Mouse (Mus musculus) CH12.LX (cell line): ENCODE results near the gene Pklr. TPM values are rescaled to one million over a fixed set of nuclear protein-coding genes. Genes with fewer than 3 reads are reported as not detected.

Source experiments
- DNase-seq: peaks from one replicate; pipeline ENCODE4 v3.0.0-alpha.2; 2013; ENCODE audit errors: extremely low read depth
- H3K27ac ChIP-seq: 2 replicates; pipeline ENCODE4 v1.5.1; 2012; ENCODE audit warnings: low read depth, mild to moderate bottlenecking, control low read depth, moderate library complexity; ENCODE audit not compliant: insufficient read depth
- H3K27me3 ChIP-seq: replicated peaks from 2 replicates; pipeline ENCODE3; 2012; ENCODE audit warnings: inconsistent platforms
- H3K36me3 ChIP-seq, 2 experiments: replicated peaks in 1 of 2; 2 replicates each; pipeline versions ENCODE3 to v1.6.1; 2012; ENCODE audit warnings: inconsistent platforms in 1 of 2, low read length in 1 of 2, mild to moderate bottlenecking in 1 of 2, mixed read lengths in 1 of 2, moderate library complexity in 1 of 2; ENCODE audit not compliant: control insufficient read depth in 1 of 2, insufficient read depth in 1 of 2
- H3K4me1 ChIP-seq, 2 experiments: 2 replicates each; pipeline ENCODE4 v1.6.1; 2012; ENCODE audit warnings: inconsistent platforms in 1 of 2, moderate library complexity in 1 of 2; ENCODE audit not compliant: insufficient read depth in 2 of 2, control insufficient read depth in 1 of 2
- H3K4me2 ChIP-seq: 2 replicates; pipeline ENCODE4 v1.6.1; 2012; ENCODE audit warnings: low read depth, mild to moderate bottlenecking, control low read depth; ENCODE audit not compliant: poor library complexity, insufficient read depth, severe bottlenecking
- H3K4me3 ChIP-seq, 3 experiments: fragments of 150-350 bp in 1 of 3; sonication (generic) in 1 of 3; replicated peaks in 1 of 3; 2 replicates each; pipeline versions ENCODE3 to v1.5.1; 2011 to 2012; ENCODE audit warnings: low read depth in 2 of 3, low read length in 2 of 3, mild to moderate bottlenecking in 2 of 3, moderate library complexity in 2 of 3, control low read depth in 1 of 3, improper control_type of control experiment in 1 of 3, inconsistent platforms in 1 of 3, mixed read lengths in 1 of 3; ENCODE audit not compliant: poor library complexity in 1 of 3
- H3K79me2 ChIP-seq: replicated peaks from 2 replicates; pipeline ENCODE4 v1.6.1; 2012; ENCODE audit warnings: mild to moderate bottlenecking, moderate library complexity; ENCODE audit not compliant: control insufficient read depth, poor library complexity, insufficient read depth, severe bottlenecking; ENCODE audit errors: extremely low read depth
- H3K9ac ChIP-seq: 2 replicates; pipeline ENCODE4 v1.6.1; 2012; ENCODE audit warnings: low read depth, mild to moderate bottlenecking, control low read depth, moderate library complexity; ENCODE audit not compliant: insufficient read depth
- H3K9me3 ChIP-seq: replicated peaks from 2 replicates; pipeline ENCODE3; 2012; ENCODE audit warnings: low read length, inconsistent platforms, mixed read lengths
- CHD1 ChIP-seq: IDR thresholded peaks from 2 replicates; pipeline ENCODE4 v1.6.1; 2012; ENCODE audit warnings: low read depth, low read length, improper control_type of control experiment, inconsistent platforms
- CHD2 ChIP-seq: IDR thresholded peaks from 2 replicates; pipeline ENCODE4 v1.6.1; 2011; ENCODE audit warnings: low read length, improper control_type of control experiment
- EP300 ChIP-seq: IDR thresholded peaks from 2 replicates; pipeline ENCODE4 v1.6.1; 2011; ENCODE audit warnings: low read length, improper control_type of control experiment
- ETS1 ChIP-seq: conservative IDR thresholded peaks from 2 replicates; pipeline ENCODE4 v1.6.1; 2012; ENCODE audit warnings: low read depth, mild to moderate bottlenecking, inconsistent platforms, low read length, improper control_type of control experiment, moderate library complexity
- GABPA ChIP-seq: IDR thresholded peaks from 2 replicates; pipeline ENCODE4 v1.6.1; 2012; ENCODE audit warnings: low read depth, low read length, improper control_type of control experiment, inconsistent platforms; ENCODE audit not compliant: insufficient replicate concordance
- IRF4 ChIP-seq: IDR thresholded peaks from 2 replicates; pipeline ENCODE4 v1.6.1; 2014; ENCODE audit warnings: low read depth, mild to moderate bottlenecking, inconsistent platforms, low read length, improper control_type of control experiment
- KAT2A ChIP-seq: IDR thresholded peaks from 2 replicates; pipeline ENCODE4 v1.6.1; 2012; ENCODE audit warnings: low read length, improper control_type of control experiment, inconsistent platforms; ENCODE audit not compliant: insufficient replicate concordance
- MAX ChIP-seq: IDR thresholded peaks from 2 replicates; pipeline ENCODE4 v1.6.1; 2011; ENCODE audit warnings: low read length, improper control_type of control experiment
- MXI1 ChIP-seq: IDR thresholded peaks from 2 replicates; pipeline ENCODE4 v1.6.1; 2011; ENCODE audit warnings: mild to moderate bottlenecking, low read depth, low read length, improper control_type of control experiment
- MYC ChIP-seq: IDR thresholded peaks from 2 replicates; pipeline ENCODE4 v1.6.1; 2011; ENCODE audit warnings: low read depth, mild to moderate bottlenecking, improper control_type of control experiment, low read length
- NELFE ChIP-seq: IDR thresholded peaks from 2 replicates; pipeline ENCODE4 v1.6.1; 2011; ENCODE audit warnings: low read depth, low read length, improper control_type of control experiment
- NRF1 ChIP-seq: IDR thresholded peaks from 2 replicates; pipeline ENCODE4 v1.6.1; 2014; ENCODE audit warnings: low read depth, mild to moderate bottlenecking, inconsistent platforms, low read length, improper control_type of control experiment, moderate library complexity
- POLR2AphosphoS2 ChIP-seq: IDR thresholded peaks from 2 replicates; pipeline ENCODE4 v1.6.1; 2011; ENCODE audit warnings: low read depth, low read length, improper control_type of control experiment
- RAD21 ChIP-seq: IDR thresholded peaks from 2 replicates; pipeline ENCODE4 v1.6.1; 2011; ENCODE audit warnings: low read depth, mild to moderate bottlenecking, low read length, improper control_type of control experiment, moderate library complexity
- RCOR1 ChIP-seq: conservative IDR thresholded peaks from 2 replicates; pipeline ENCODE4 v1.6.1; 2012; ENCODE audit warnings: low read depth, mild to moderate bottlenecking, inconsistent platforms, low read length, improper control_type of control experiment
- TBP ChIP-seq: conservative IDR thresholded peaks from 2 replicates; pipeline ENCODE4 v1.6.1; 2011; ENCODE audit warnings: low read depth, low read length, improper control_type of control experiment
- UBTF ChIP-seq: IDR thresholded peaks from 2 replicates; pipeline ENCODE4 v1.6.1; 2012; ENCODE audit warnings: low read depth, mild to moderate bottlenecking, inconsistent platforms, low read length, improper control_type of control experiment, moderate library complexity
- USF2 ChIP-seq: conservative IDR thresholded peaks from 2 replicates; pipeline ENCODE4 v1.6.1; 2011; ENCODE audit warnings: low read depth, low read length, improper control_type of control experiment
- ZC3H11A ChIP-seq: IDR thresholded peaks from 2 replicates; pipeline ENCODE4 v1.6.1; 2012; ENCODE audit warnings: low read depth, mild to moderate bottlenecking, inconsistent platforms, low read length, improper control_type of control experiment
- ZKSCAN1 ChIP-seq: IDR thresholded peaks from 2 replicates; pipeline ENCODE4 v1.6.1; 2012; ENCODE audit warnings: low read depth, inconsistent platforms, low read length, improper control_type of control experiment, borderline replicate concordance
- ZMIZ1 ChIP-seq: IDR thresholded peaks from 2 replicates; pipeline ENCODE4 v1.6.1; 2012; ENCODE audit warnings: low read depth, mild to moderate bottlenecking, inconsistent platforms, low read length, improper control_type of control experiment
- ZNF384 ChIP-seq: IDR thresholded peaks from 2 replicates; pipeline ENCODE4 v1.6.1; 2012; ENCODE audit warnings: low read depth, low read length, improper control_type of control experiment, inconsistent platforms
- dilution Hi-C: fragments of 300-500 bp; cut with MboI; formaldehyde crosslinking; loops from 2 replicates; pipeline ENCODE4 v1.14.3; 2020; ENCODE audit warnings: low sequenced_read_pairs; ENCODE audit not compliant: extremely low pct_unique_long_range_greater_than_20kb, extremely low pct_ligation_motif_present
- in situ Hi-C: fragments of 300-500 bp; cut with MboI; formaldehyde crosslinking; loops from 3 replicates; pipeline ENCODE4 v1.14.3; 2019; ENCODE audit warnings: low sequenced_read_pairs, low pct_ligation_motif_present, low pct_unique_long_range_greater_than_20kb, mixed read lengths
- polyA plus RNA-seq: library from polyadenylated mRNA; unstranded; fragments of >175 nt; gene quantifications from 2 replicates; pipeline ENCODE4 v1.2.1, GENCODE M21; 2012; ENCODE audit warnings: low read depth; ENCODE audit not compliant: insufficient read length
- total RNA-seq, 2 experiments: library from RNA; depleted of rRNA; stranded (reverse); fragments of 300-350 nt in 1 of 2; fragments of >200 nt in 1 of 2; gene quantifications; 2 replicates each; pipeline ENCODE4 v1.2.3; 2012 to 2014

The Pklr gene
- total and polyA plus RNA-seq, 3 experiments, result not detected

- dilution Hi-C loops (no loop called here), in situ Hi-C loops (loop anchor here (5.0 kb wide), 1 partner anchor 65 kb away; no protein-coding TSS in a partner anchor)
- Histone ChIP-seq H3K27ac (no peak overlapping the region), H3K79me2 (no peaks in the 10 kb centered on the region), H3K4me2 (no peak overlapping the region), H3K27me3 (peaks cover 2% of the 10 kb centered on the region), H3K4me1 (peaks cover 14 to 53% of the 10 kb centered on the region in 2 experiments), H3K9ac (no peak overlapping the region), H3K36me3 (peaks cover 28 to 41% of the 10 kb centered on the region in 2 experiments), H3K4me3 (no peak overlapping the region), H3K9me3 (no peaks in the 10 kb centered on the region)
- TF ChIP-seq IRF4 (no peak), ZMIZ1 (no peak), ZKSCAN1 (no peak), ETS1 (no peak), USF2 (no peak)
- no peak for DNase-seq
Observed at GRCm38 (mm10) chr3:89091811-89092508, 44.0 kb upstream of the Pklr start.

DNA sequence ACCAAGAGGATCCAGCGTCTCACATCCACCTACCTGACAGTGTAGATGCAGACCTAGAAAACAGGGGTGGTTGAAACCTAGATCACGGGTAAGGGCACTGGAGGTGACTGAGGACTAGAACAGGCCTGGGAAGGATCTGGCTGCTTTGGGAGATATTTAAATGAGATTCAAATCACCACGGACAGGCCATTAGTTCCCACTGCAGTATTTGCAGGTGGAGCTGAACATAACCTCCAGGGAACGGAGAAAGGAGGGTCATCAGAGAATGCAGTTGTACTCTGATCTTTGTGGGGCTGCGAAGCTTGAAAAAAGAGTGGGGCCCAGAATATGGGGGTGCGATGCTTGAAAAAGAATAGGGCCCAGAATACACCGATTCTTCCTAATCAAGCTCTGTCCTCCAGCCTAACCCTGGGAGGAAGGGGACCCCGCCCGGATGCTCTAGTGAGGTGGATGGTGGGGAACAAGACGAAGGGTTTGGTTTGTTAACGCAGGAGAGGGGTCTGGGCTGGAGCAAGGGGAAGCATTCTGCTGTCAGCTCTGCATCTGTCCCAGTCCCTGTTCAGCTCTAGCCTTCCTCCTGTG, 43.3 kb upstream of the Pklr start:
- Histone ChIP-seq H3K9ac (no peak overlapping the region), H3K36me3 (peaks cover 32 to 47% of the 10 kb centered on the region in 2 experiments), H3K27ac (no peak overlapping the region), H3K27me3 (peaks cover 2% of the 10 kb centered on the region), H3K79me2 (no peaks in the 10 kb centered on the region), H3K4me1 (peaks cover 14 to 47% of the 10 kb centered on the region in 2 experiments), H3K4me2 (no peak overlapping the region), H3K4me3 (no peak overlapping the region), H3K9me3 (no peaks in the 10 kb centered on the region)
- no peak for DNase-seq
- in situ Hi-C loops (loop anchor here (5.0 kb wide), 1 partner anchor 65 kb away; no protein-coding TSS in a partner anchor), dilution Hi-C loops (no loop called here)
- no peak for TF ChIP-seq ZNF384
- TF ChIP-seq IRF4, result no peak
- no peak for TF ChIP-seq TBP
- no peak for TF ChIP-seq NRF1
- no peak for TF ChIP-seq RAD21
- no peak for TF ChIP-seq KAT2A

DNA sequence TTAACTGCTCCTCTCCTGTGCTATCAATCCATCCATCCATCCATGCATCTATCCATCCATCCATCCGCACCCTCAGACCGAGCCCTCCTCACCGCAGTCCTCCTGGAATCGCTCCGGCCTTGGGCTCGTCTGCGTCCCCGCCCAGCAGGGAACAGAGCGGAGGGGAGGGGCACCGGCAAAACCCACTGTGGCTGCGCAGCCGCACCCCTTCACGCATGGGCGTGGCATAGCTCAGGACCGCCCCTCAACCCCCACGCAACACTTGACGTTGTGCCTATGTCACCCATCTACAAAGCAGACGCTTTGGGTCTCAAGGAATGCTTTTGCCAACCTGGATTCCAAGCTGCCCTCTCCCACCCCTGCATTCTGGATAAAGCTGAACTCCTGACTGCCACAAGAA, 42.8 kb upstream of the Pklr start, which contains the start of gene Rusc1:
Gene Rusc1, minus strand, starts transcription at position 137 of the 400 bp plus-strand sequence.
- Histone ChIP-seq H3K79me2 (no peaks in the 10 kb centered on the region), H3K4me1 (peaks cover 8 to 45% of the 10 kb centered on the region in 2 experiments), H3K9ac (no peak within 1 kb of the TSS), H3K27me3 (peaks cover 2% of the 10 kb centered on the region), H3K4me2 (no peak within 1 kb of the TSS), H3K4me3 (no peak within 1 kb of the TSS), H3K9me3 (no peaks in the 10 kb centered on the region), H3K36me3 (peaks cover 37 to 53% of the 10 kb centered on the region in 2 experiments), H3K27ac (no peak within 1 kb of the TSS)
- in situ Hi-C loops (loop anchor here (5.0 kb wide), 1 partner anchor 64 kb away; no protein-coding TSS in a partner anchor), dilution Hi-C loops (no loop called here)
- no peak for DNase-seq
- no peak for TF ChIP-seq CHD2
- TF ChIP-seq RAD21, result no peak
- no peak for TF ChIP-seq MXI1
- no peak for TF ChIP-seq EP300
- TF ChIP-seq NRF1, result no peak
- TF ChIP-seq RCOR1, result no peak
- TF ChIP-seq POLR2AphosphoS2, result no peak
- TF ChIP-seq ZC3H11A, result no peak
- no peak for TF ChIP-seq UBTF
- no peak for TF ChIP-seq NELFE
- TF ChIP-seq USF2, result no peak
- TF ChIP-seq GABPA, result no peak
- TF ChIP-seq MYC, result no peak
- TF ChIP-seq MAX, result no peak
- TF ChIP-seq ZKSCAN1, result no peak
- TF ChIP-seq CHD1, result no peak
- TF ChIP-seq, all 38 proteins: peak for 0
